Comparison of ENCODE assay signal across 12 mouse cellular contexts in genomic region chr2:105408511-105408910, GRCm38 (mm10). TPM values are rescaled to one million over a fixed set of nuclear protein-coding genes. Genes with fewer than 3 reads are reported as not detected.
A peak's percentile ranks its signal among the peaks of the same experiment; 100 is the strongest.
DNase-seq lines count a peak whose midpoint lies in the region; ATAC-seq lines count a peak whose summit lies in the region.
"Had no signal": no experiment of that assay in that cellular context is flagged by ENCODE, and none has a peak within 500 bp of the region (broad histone marks: within the 10 kb centered on the region; RNA-seq: fewer than 3 reads in every experiment).

No protein-coding gene starts in this region.

- H3K27ac ChIP-seq in heart, embryonic 11.5 days (ENCODE audit: low read depth, low read length): no peak overlapping the region
- H3K27ac ChIP-seq: heart, embryonic 15.5 days; limb, embryonic 10.5 days; neural tube, embryonic 12.5 days had no signal

- no peaks in the 10 kb centered on the region for H3K27me3 ChIP-seq in heart, embryonic 11.5 days (ENCODE audit: control insufficient read depth, insufficient read depth, low read length)
- H3K27me3 ChIP-seq: heart, embryonic 15.5 days; neural tube, embryonic 12.5 days had no signal

- H3K4me2 ChIP-seq in heart, embryonic 11.5 days: no peak overlapping the region
- H3K4me2 ChIP-seq: heart, embryonic 15.5 days; neural tube, embryonic 12.5 days had no signal

- ATAC-seq in heart, embryonic 11.5 days (replicated peaks; ENCODE audit: insufficient number of reproducible peaks, low FRiP score, low TSS enrichment): no peak
- no peak for ATAC-seq in activated CD4-positive, CD25-positive, alpha-beta regulatory T cell, adult 4 months

- no peak overlapping the region for H3K4me3 ChIP-seq in heart, embryonic 11.5 days (ENCODE audit: low read depth, low read length)
- H3K4me3 ChIP-seq: heart, embryonic 15.5 days; limb, embryonic 10.5 days; neural tube, embryonic 12.5 days had no signal

- intact Hi-C loops in heart, postnatal 14 days (cut with DNase I): no loop called here

- peak; percentile 67 to 75 for DNase-seq in heart, adult 18-20 months
- DNase-seq in urinary bladder, postnatal 36 days (ENCODE audit: low spot score in 2 of 2): peak; percentile 19 to 56
- DNase-seq in urinary bladder, postnatal 10 days (ENCODE audit: low spot score): no peak
- peak; percentile 53 to 66 for DNase-seq in heart, postnatal 14 days
- no peak for DNase-seq in thymus, postnatal 25 days
- DNase-seq in kidney, adult 11 months: no peak
- DNase-seq: thymus, postnatal 36 days had no signal

- H3K9ac ChIP-seq in heart, embryonic 11.5 days (ENCODE audit: low read depth, low read length): no peak overlapping the region
- H3K9ac ChIP-seq: heart, embryonic 15.5 days; neural tube, embryonic 12.5 days had no signal

- H3K4me1 ChIP-seq in heart, embryonic 11.5 days (ENCODE audit: control insufficient read depth, insufficient read depth, low read length): 0 out of 2 replicates have a peak, but pooled peaks cover 2% of the 10 kb centered on the region
- H3K4me1 ChIP-seq: limb, embryonic 10.5 days; neural tube, embryonic 12.5 days had no signal

- H3K36me3 ChIP-seq in heart, embryonic 11.5 days (ENCODE audit: control insufficient read depth, insufficient read depth, low read length): no peaks in the 10 kb centered on the region
- H3K36me3 ChIP-seq: heart, embryonic 15.5 days; limb, embryonic 10.5 days; neural tube, embryonic 12.5 days had no signal

- no peaks in the 10 kb centered on the region for H3K9me3 ChIP-seq in heart, embryonic 11.5 days (replicated peaks; ENCODE audit: control insufficient read depth, low read length)
- H3K9me3 ChIP-seq: heart, embryonic 15.5 days; limb, embryonic 10.5 days; neural tube, embryonic 12.5 days had no signal

- WGBS in heart, embryonic 11.5 days (ENCODE audit: insufficient replicate concordance): 74% methylated on average over 4 of the region's 4 CpGs

RNA-seq across cellular contexts. Expression of gene Rcn1, which starts 9.4 kb away (rescaled TPM):
- total RNA-seq in heart, adult 18-20 months (2021): 10 to 100 TPM; 22.7 to 25.0 TPM
- polyA plus RNA-seq in heart, embryonic 11.5 days (2014; fragmentation: Nextera tagmentation; extraction: Ambion mirVana): 90.2 and 178 TPM in 2 replicates
- total RNA-seq in heart, postnatal 14 days (2021): 10 to 100 TPM; 30.7 to 31.0 TPM
- polyA plus RNA-seq in activated CD4-positive, CD25-positive, alpha-beta regulatory T cell, adult 4 months (2017; shearing (Covaris generic)): 10 to 100 TPM; 10.1 to 11.2 TPM

Comparison
In these comparisons a context has a peak if more than half of its experiments do, and no peak if none do; other contexts are left out.
1. DNase-seq: peak in heart, adult 18-20 months (2 of 2), urinary bladder, postnatal 36 days (2 of 2) and heart, postnatal 14 days (2 of 2); none in urinary bladder, postnatal 10 days (single experiment), thymus, postnatal 25 days (single experiment) and kidney, adult 11 months (single experiment).